Mouse (Mus musculus) adrenal gland, postnatal 4 days (tissue): ENCODE measurements around the gene Kcnmb2. TPM values are rescaled to one million over a fixed set of nuclear protein-coding genes. Genes with fewer than 3 reads are reported as not detected.
A peak's percentile ranks its signal among the peaks of the same experiment; 100 is the strongest.

Source experiments
- DNase-seq, 2 experiments: peaks; one replicate each; pipeline ENCODE4 v3.0.0; 2021 to 2022; ENCODE audit warnings: low spot score in 2 of 2, mixed read lengths in 2 of 2
- total RNA-seq, 2 experiments: library from RNA; stranded (reverse); gene quantifications; 2 replicates each; pipeline ENCODE4 v1.2.3; 2021

Kcnmb2 gene
- total RNA-seq, 2 experiments from 2014 or later: 5.9 to 10.1 TPM

GRCm38 (mm10) chr3:32132395-32133004 is 230.2 kb downstream of the Kcnmb2 start:
- DNase-seq: no peak

GRCm38 (mm10) chr3:32144194-32144593 is 241.9 kb downstream of the Kcnmb2 start:
- DNase-seq: no peak

GRCm38 (mm10) chr3:32144655-32145054 is 242.3 kb downstream of the Kcnmb2 start:
- DNase-seq: no peak

GRCm38 (mm10) chr3:32147739-32148138 is 245.4 kb downstream of the Kcnmb2 start:
- no peak for DNase-seq

- no peak for DNase-seq
Observed at GRCm38 (mm10) chr3:32149851-32150570, 247.7 kb downstream of the Kcnmb2 start.

GRCm38 (mm10) chr3:32180519-32180918 is 278.2 kb downstream of the Kcnmb2 start:
- no peak for DNase-seq

- no peak for DNase-seq
Observed at GRCm38 (mm10) chr3:32185855-32186522, 283.7 kb downstream of the Kcnmb2 start.

GRCm38 (mm10) chr3:32188521-32188920 is 286.2 kb downstream of the Kcnmb2 start:
- peak; percentile 10 to 50 for DNase-seq

- DNase-seq: no peak
Observed at GRCm38 (mm10) chr3:32188955-32189354, 286.6 kb downstream of the Kcnmb2 start.

GRCm38 (mm10) chr3:32189956-32190355 is 287.6 kb downstream of the Kcnmb2 start:
- no peak for DNase-seq

- DNase-seq: no peak
Observed at GRCm38 (mm10) chr3:32194014-32194413, 291.7 kb downstream of the Kcnmb2 start.

GRCm38 (mm10) chr3:32226755-32227154 is 324.4 kb downstream of the Kcnmb2 start:
- no peak for DNase-seq

GRCm38 (mm10) chr3:32236766-32237165 is 334.5 kb downstream of the Kcnmb2 start:
- no peak for DNase-seq
